Mouse (Mus musculus): ENCODE results near the gene Msi2. TPM values are rescaled to one million over a fixed set of nuclear protein-coding genes. Genes with fewer than 3 reads are reported as not detected.

The Msi2 gene
- total RNA-seq, 2 experiments from 2014 or later: 75.5 to 87.5 TPM

DNA sequence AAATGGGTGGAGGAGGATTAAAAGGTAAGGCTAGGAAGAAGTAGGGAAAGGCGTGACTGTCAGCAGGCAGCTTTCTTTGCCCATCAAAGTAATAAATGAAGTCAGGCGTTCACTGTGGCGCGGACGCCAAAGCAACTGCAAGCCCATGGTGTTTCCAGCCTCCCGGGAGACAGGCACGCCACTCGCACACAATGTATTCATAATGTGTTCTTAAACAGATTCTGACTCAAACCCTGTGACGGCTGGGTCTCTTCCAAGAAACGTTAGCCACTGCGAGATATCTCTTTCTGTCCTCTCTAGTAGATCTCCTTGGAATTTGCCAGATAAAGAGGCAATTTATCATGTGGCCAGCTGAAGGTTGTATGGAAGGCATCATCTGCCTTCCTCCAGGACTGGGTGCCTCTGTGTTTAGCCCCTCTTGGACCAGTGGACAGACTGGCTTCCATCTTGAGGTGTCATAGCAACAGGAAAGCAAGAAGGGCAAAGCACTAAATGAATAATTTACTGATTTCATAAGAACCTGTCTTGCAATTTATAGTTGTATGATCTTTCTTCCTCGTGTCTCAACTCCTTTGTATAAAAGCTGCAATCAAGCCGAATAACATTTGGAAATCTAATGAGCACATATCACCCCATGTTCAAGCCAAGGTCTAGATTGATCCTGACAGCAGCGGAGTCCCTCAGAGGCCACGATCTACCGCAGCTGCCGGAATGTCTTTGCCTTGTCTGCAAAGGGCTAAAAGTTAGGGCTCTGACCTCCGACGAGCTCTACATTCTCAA, 197.2 kb downstream of the Msi2 start:
- intact Hi-C loops (cut with DNase I): no loop called here
- DNase-seq (ENCODE audit: extremely low spot score in 1 of 2, low spot score in 2 of 2): no peak

DNA sequence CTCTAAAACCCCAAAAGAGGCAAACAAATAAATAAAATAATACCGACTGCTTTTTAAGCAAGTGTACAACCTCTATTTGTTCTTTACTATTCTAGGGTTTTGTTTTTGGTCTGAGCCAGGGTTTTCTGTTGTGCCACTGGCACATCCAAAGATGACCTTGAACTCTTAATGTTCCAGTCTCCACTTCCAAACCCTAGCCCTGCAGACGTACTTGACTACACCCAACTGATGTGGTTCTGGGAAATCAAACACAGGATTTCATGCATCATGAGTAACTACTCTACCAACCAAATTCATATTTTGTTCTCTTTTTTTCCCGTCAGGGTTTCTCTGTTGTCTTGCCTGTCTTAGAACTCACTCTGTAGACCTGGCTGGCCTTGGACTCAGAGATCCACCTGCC, 200.0 kb downstream of the Msi2 start:
- intact Hi-C loops (cut with DNase I): no loop called here

DNA sequence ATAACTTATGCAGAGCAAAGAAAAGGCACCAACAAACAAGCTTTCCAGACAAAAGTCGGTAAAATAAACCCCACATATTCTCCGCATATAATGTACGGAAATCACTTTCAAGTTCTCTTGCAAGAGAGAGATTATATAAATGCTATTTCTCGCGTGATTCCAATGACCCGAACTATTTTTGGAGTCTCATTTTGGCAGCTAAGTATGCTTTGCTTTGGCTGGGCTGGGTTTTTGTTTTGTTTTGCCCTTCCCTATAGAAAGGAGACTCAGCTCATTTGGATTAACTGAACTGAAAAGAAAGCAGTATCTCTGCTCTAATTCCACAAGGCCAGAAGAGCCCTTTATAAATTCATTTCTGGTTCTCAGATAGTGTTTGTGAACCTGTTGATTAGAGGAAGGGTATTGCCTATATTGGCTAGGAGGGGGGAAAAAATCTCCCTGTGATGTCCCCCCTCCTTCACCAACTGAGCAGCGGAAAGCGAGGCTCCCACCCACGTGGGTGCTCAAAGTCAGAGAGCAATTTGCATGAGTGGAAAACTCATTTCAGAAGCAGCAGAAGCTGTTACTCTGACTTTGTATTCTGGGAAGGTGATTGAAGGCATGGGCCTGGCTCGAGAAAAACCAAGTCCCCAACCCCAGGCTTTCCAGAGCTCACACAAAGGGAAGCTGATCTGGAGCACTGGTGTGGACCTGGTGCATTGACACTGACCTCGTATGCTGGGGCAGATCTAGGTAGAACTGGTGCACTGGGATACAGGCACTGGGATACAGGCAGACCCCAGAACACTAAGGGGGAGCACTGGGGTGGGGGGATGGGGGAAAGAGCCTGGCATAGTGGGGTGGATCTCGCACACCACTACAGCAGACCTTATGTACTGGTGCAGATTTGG, 201.5 kb downstream of the Msi2 start:
- no peak for DNase-seq (ENCODE audit: extremely low spot score in 1 of 2, low spot score in 2 of 2)
- intact Hi-C loops (cut with DNase I): no loop called here

More for the DNA sequence above, 200.0 kb downstream of the Msi2 start:
- no peak for DNase-seq (ENCODE audit: extremely low spot score in 1 of 2, low spot score in 2 of 2)

DNA sequence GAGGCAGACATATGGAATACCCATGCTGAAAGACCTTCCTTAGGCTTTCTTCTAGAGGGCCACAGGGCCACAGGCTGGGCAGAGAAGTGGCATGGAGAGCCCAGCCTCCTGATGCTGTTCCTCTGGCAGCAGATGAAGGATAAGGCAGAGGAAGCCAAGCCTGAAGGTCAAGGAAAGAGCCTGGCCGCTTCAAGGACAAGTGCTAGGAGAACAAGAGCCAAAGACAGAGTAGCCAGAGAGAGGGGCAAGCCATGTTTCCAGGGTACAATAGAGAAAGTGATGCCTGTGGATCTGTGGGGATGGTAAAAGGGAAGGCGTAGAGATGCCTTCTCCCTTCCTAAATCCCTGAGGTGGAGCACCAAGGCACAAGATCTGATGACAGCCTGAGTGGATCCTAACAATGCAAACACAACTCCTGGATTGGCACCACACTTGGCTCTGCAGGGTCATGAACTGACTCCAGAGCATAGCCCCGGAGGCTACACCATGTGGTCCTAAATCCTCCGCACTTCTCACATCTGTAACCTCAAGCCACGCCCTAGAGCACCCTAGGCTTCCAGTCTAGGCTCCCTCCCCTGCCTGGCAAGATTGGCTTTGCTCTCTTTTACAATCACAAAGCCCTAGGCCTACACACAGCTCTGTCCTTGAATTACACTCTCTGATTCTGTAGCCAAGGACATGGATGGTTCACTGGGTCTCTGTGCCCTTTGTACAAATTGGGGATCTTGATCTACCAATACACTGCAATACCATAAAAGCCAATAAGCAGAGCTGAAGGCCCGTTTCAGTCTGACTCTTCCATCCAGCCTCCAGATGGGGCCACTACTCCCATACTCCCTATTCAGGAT, 202.4 kb downstream of the Msi2 start:
- intact Hi-C loops (cut with DNase I): no loop called here
- no peak for DNase-seq (ENCODE audit: extremely low spot score in 1 of 2, low spot score in 2 of 2)

DNA sequence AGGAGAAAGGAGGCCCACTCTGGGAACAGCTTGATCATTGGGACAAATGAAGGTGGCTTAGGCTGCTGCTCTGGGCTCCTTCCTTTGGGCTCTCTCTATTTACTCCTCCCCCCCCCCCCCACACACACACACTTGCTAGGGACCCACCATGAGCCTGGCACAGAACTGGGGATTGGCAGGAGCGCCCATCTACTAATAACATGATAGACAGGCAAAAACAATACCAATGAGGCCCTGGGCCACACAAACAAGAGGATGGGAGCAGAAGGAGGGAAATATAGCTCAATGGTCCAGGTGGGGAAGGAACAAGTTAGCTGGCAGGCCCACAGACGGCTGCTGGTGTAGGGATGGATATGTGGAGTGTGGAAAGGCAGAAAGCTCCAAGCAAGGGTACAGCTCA, 203.0 kb downstream of the Msi2 start:
- intact Hi-C loops (cut with DNase I): no loop called here
- no peak for DNase-seq (ENCODE audit: extremely low spot score in 1 of 2, low spot score in 2 of 2)

DNA sequence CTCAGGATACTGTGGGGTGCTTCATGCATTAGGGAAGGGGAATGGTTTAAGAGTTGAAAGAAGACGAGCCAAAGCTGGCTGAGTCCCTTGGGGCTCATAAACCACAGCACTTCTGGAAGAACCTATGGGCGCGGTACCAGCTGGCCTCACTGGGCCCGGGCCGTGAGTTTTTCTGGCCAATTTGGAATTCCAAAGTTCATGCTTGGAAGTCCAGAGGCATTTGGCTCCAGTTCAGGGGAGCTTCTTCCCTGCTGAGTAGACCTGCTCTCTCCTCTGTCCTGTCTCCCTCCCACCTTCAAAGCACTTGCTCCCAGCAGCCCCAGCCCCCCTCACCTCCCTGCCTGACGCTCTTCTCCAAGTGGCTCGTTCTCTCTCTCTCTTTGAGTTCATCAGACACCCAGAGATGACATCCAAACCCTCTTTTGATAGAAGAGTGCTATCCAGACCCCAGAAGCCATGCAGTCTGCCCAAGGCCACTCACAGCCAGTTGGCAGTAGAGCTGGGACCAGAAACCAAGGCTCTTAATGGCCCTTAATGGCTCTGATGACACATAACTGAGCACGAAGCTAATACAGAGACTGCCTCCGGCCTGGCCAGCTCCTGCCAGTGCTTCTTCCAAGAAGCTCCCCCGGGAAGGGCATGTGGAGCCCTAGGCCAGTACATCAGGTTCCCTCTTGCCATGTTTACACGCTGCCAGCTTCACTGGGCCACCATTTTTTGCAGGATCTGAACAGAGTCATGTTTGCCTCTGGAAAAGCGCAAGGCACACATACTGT, 204.0 kb downstream of the Msi2 start:
- DNase-seq (ENCODE audit: extremely low spot score in 1 of 2, low spot score in 2 of 2): peak in 1 of 2 experiments; percentile 43
- intact Hi-C loops (cut with DNase I): no loop called here

DNA sequence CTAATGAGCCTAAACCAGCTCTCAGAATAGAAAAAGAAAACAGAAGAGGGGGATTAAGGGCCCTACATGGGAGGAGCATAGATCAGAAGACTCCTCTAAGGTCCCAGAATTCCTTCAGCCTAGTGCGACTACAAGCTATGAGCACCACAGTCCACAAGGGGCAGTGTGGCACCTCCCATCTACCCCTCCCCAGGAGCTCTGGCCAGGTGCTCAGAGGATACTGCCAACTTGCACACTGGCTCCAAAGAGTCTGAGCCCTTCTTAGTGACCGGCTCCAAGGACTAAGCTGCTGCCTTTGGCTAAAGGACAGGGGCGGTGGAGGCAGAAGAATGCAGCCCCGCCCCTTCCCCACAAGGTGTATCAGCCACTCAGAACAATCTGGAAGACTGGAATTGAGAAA, 205.7 kb downstream of the Msi2 start:
- intact Hi-C loops (cut with DNase I): no loop called here
- peak in 1 of 2 experiments; percentile 52 for DNase-seq (ENCODE audit: extremely low spot score in 1 of 2, low spot score in 2 of 2)

DNA sequence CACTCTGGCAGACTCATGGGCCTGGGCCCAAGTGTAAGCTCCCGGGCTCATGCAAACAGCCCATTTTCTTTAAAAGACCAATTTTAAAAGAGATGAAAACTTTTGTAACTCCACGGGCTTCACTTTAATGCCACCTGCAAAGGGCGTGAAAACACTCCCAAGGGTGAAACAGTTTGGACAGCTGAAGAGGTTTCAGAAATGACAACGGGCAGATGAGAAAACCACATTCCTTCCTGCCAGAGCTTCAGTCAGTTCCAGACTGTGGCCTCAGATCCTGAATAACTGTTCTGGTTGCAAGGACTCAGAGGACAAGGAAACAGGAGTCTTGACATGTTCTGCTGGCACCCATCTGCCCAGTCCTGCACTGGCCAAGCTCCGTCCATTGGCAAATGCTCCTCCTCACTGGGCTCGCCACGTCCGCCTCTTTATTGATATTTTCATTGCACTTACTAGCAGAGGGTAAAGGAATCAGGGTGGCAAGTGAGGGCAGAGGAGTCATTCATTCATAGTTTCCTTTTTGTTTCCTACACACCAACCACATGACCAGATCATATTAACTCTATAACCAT, 207.9 kb downstream of the Msi2 start:
- no peak for DNase-seq (ENCODE audit: extremely low spot score in 1 of 2, low spot score in 2 of 2)
- intact Hi-C loops (cut with DNase I): no loop called here

DNA sequence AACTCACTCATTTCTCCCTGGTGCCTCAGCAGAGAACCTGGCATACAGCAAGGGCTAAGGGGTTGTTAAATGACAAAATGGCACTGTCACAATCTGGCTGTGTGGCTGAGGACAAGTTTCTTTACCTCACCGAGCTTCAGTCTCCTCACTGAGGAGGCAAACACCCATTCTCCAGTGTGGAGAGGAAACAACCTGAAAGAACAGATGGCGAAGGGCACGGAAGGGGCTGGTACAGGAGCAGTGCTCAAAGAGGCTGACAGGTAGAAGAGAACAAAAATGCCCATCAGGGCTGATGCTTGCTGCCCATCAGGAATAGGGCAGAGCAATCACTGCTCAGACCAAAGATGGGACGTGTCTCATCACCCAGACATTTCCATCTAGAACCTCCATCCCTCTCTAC, 208.8 kb downstream of the Msi2 start:
- intact Hi-C loops (cut with DNase I): no loop called here
- no peak for DNase-seq (ENCODE audit: extremely low spot score in 1 of 2, low spot score in 2 of 2)

DNA sequence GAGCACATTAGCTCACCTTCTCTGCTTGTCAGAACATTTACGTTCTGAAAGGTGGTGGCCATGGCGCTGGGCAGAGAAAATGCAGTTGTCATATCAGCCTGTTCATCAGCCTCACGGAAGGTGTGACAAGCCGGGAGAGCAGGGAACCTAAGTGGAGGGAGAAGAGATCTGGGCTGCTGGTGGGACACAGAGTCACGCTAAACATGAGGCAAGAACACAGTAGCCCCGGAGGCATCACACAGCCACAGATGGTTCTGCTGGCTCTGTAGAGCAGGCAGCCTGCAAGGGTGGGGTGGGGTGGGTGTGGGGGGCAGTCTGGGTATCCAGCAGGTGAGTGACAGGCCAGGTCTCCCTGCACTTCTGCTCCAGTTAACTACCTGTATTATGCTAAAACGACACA, 210.2 kb downstream of the Msi2 start:
- intact Hi-C loops (cut with DNase I): no loop called here
- no peak for DNase-seq (ENCODE audit: extremely low spot score in 1 of 2, low spot score in 2 of 2)

DNA sequence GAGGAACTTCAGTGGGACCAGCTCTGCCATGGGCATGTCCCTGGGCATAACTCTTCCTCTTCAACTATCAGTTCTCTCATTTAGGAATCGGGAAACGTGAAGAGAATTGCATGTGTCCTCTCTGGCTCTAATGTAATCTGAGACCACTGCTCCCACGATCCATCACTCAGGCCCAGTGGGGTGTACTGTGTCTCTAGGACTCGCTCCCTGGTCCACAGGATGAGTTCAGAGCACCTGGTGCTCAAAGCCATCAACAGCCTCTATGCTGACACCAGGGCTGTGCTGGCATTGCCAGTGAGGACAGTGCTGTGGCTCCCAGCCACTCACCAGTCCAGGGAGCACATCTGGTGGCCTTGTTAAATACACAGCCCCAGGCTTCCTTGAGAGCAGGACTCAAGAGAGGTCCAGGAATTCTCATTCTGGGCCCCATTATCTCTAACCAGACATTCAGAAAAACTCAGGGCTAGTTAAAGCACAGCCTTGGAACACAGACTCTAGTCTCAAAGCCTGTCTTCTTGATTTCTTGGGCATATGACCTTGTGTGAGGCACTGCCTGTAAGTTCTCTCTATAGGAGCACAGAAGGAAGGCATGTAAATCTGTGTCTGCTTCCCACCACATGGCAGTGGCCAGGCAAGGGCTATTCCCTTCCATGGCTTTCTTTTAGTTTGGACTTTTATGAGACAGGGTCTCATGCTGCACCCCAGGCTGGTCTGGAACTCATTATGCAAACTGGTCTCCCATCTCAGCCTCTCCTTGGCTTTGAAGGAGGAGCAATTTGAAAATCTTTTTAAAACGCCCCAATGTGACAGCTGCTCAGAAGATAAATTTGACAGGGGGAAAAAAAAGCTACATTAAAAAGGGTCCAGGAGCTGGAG, 211.5 kb downstream of the Msi2 start:
- intact Hi-C loops (cut with DNase I): no loop called here
- no peak for DNase-seq (ENCODE audit: extremely low spot score in 1 of 2, low spot score in 2 of 2)

DNA sequence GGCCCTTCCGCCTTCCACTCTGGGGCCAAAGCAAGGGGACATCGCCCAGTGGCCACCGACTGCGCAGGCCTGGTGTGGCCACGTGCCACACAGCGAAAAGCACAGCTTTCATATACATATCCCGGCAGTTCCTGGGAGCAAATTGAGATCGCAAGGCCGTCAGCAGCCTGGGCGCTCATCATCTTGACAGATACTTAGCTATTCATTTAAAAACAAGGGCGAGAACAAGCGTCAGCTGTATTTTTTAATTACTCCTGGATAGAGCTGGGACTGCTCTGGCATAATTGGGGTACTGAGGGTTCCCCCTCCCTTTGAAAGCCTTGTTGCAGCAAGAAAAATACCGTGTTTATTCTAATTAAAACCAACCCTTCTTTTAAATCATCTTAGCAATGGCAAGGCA, 212.2 kb downstream of the Msi2 start:
- intact Hi-C loops (cut with DNase I): no loop called here
- no peak for DNase-seq (ENCODE audit: extremely low spot score in 1 of 2, low spot score in 2 of 2)

DNA sequence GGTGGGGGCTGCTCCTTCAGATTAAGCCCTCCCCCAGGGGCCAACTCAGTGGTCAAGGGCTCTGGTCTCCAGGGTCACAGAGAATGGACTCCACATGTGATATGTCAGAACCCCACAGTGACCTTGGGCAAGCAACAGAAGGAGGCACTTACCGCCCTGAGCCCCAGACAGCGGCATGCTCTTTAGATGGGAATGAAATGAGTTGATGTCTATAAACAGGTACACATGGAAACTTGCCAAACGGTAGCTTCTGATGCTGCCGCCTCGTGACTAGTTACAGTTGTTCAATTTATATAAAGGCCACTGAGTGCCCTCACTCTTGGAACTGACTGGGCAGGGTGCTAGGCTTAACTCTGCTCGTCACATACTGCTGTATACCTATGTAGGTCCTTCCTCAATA, 215.7 kb downstream of the Msi2 start:
- intact Hi-C loops (cut with DNase I): no loop called here
- no peak for DNase-seq (ENCODE audit: extremely low spot score in 1 of 2, low spot score in 2 of 2)

DNA sequence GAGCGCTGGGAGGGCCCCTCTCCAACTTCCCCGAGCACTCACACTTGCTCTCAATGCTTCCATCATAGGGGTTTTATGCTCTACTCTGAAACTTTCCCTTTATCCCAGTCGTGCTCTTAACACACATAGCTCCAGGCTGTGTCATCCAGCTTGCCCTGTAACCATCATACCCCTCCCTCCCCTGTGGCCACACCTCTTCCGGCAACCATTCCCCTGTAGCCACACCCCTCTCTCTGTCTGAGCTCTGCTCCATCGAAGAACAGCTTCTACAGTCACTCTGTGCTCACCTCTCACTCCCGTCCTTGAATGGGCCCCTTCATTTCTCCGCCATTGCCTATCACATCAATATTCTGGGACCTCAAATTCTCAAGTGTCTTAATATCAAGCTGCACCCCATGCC, 219.8 kb downstream of the Msi2 start:
- DNase-seq (ENCODE audit: extremely low spot score in 1 of 2, low spot score in 2 of 2): no peak
- intact Hi-C loops (cut with DNase I): no loop called here

DNA sequence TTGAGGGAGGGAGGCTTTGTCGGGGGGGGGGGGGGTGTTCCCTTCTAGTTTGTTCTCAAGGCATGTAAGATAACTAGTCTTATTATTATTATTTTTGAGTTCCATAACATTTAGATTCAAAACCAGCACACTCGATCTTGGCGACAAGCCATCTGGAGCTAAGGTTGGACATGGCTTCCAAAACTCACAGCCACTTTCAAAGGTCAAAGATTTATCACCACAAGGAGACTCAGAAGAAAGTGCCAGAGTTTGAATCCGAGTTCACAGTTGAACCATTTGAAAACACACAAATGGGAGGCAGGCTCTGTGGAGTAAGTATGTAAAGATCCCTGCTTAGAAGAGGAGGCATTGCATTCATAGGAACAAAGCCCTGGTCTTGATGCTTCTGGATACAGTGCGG, 221.9 kb downstream of the Msi2 start:
- intact Hi-C loops (cut with DNase I): no loop called here
- no peak for DNase-seq (ENCODE audit: extremely low spot score in 1 of 2, low spot score in 2 of 2)

DNA sequence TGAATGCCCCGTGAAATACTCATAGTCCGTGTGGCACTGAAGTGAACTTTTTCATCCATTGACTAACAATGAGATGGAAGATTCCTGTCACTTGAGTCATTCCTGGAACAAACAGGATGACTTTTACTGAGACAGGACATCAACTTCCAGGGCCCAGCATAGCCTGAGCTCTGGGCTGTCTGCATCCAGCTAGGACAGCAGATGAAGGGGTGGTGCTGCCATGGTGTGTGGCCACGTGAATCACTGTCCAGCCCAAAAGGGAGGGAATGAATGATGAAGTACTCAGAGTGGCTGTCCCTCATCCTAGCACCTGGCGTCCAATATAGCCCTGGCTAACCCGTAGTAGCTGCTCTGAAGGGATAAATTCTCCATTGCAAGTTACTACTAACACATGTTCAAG, 222.6 kb downstream of the Msi2 start:
- no peak for DNase-seq (ENCODE audit: extremely low spot score in 1 of 2, low spot score in 2 of 2)
- intact Hi-C loops (cut with DNase I): no loop called here

DNA sequence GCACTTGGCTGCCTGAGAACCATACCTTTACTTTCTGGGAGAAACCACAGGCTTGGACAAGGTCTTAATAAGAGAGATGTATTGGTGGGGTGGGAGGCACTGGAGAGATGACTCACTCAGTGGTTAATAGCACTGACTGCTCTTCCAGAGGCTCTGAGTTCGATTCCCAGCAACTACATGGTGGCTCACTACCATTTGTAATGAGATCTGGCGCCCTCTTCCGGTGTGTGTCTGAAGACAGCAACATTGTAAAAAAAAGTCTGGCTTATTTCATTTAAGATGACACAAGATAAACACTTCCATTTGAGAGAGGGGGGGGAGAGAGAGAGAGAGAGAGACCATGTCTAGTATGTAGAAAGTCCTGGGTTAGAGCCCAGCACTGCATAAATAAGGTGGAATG, 223.3 kb downstream of the Msi2 start:
- DNase-seq (ENCODE audit: extremely low spot score in 1 of 2, low spot score in 2 of 2): no peak

More for the DNA sequence above, 223.3 kb downstream of the Msi2 start:
- intact Hi-C loops (cut with DNase I): no loop called here
